Mouse (Mus musculus): ENCODE data around the gene Mad2l1. TPM values are rescaled to one million over a fixed set of nuclear protein-coding genes. Genes with fewer than 3 reads are reported as not detected.

The Mad2l1 gene
- total and polyA plus RNA-seq, 3 experiments: 63.9 to 102 (median 68.8) TPM

- TF ChIP-seq TCF12 (IDR thresholded peaks at IDR 0.05; ENCODE audit: low read depth, low read length) (no peak), CHD2 (IDR thresholded peaks at IDR 0.05; ENCODE audit: low read length) (no peak), SMC3 (IDR thresholded peaks at IDR 0.05; ENCODE audit: low read depth, low read length) (no peak), POLR2A (IDR thresholded peaks at IDR 0.05; ENCODE audit: control insufficient read depth in 1 of 2, insufficient read depth in 1 of 2, low read depth in 1 of 2, low read length in 2 of 2, poor library complexity in 1 of 2) (no peak; a peak in 1 of 4 replicates), TAL1 (IDR thresholded peaks at IDR 0.05; ENCODE audit: low read length) (no peak), MAFK (IDR thresholded peaks at IDR 0.05; ENCODE audit: borderline replicate concordance, low read depth, low read length) (no peak), MAZ (IDR thresholded peaks at IDR 0.05; ENCODE audit: low read depth, low read length) (no peak), MXI1 (IDR thresholded peaks at IDR 0.05; ENCODE audit: low read depth, low read length) (peak; percentile 38; the same call in 1 of the 2 replicates), MYB (IDR thresholded peaks at IDR 0.05; ENCODE audit: low read depth, low read length) (no peak), EP300 (IDR thresholded peaks at IDR 0.05; ENCODE audit: low read depth in 1 of 2, low read length in 2 of 2) (no peak), HCFC1 (IDR thresholded peaks at IDR 0.05; ENCODE audit: low read depth, low read length) (no peak), JUND (IDR thresholded peaks at IDR 0.05; ENCODE audit: low read depth, low read length) (no peak), ZKSCAN1 (IDR thresholded peaks at IDR 0.05; ENCODE audit: low read depth, low read length) (no peak)
Observed at GRCm38 (mm10) chr6:66535966-66536365, 776 bp downstream of the Mad2l1 start (continued).

DNA sequence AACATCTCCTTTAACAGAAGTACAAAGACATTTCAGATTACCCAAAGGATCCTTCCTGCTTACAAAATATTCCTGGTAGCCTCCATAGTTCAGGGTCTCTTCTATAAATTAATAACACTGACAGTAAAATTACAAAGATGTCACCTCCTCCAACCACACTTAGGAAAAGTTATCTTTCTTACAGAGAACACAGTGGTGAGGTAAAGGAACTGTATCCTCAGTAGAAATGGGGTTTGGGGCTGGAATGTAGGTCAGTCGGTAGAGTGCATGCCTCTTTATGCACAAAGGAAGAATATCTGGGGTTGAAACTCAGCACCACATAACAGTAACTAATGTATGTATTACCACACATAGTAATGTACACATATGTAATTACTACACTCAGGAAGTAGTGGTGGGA, 24.8 kb downstream of the Mad2l1 start, which contains the start of gene Vmn1r32:
Gene Vmn1r32, minus strand, starts transcription at position 101 of the 400 bp plus-strand sequence.
- no peak within 1 kb of the TSS for H3K27ac ChIP-seq (ENCODE audit: control insufficient read depth, low read depth, low read length)
- H3K4me1 ChIP-seq (ENCODE audit: control insufficient read depth in 1 of 2, insufficient read depth in 2 of 2, low read length in 2 of 2): no peaks in the 10 kb centered on the region
- H3K9ac ChIP-seq (ENCODE audit: control insufficient read depth, low read depth, low read length, poor library complexity, severe bottlenecking): no peak within 1 kb of the TSS
- DNase-seq (ENCODE audit: low read depth, low spot score): no peak
- H3K4me3 ChIP-seq (ENCODE audit: control insufficient read depth in 1 of 2, insufficient read depth in 1 of 2, low read depth in 2 of 2, low read length in 2 of 2): no peak within 1 kb of the TSS
- no peak for TF ChIP-seq ETS1 (IDR thresholded peaks at IDR 0.05; ENCODE audit: low read depth, low read length)
- TF ChIP-seq EP300 (IDR thresholded peaks at IDR 0.05; ENCODE audit: low read depth in 1 of 2, low read length in 2 of 2): no peak
- TF ChIP-seq TAL1 (IDR thresholded peaks at IDR 0.05; ENCODE audit: low read length): no peak
- TF ChIP-seq ZMIZ1 (IDR thresholded peaks at IDR 0.05; ENCODE audit: low read depth, low read length): no peak
- TF ChIP-seq CTCF (IDR thresholded peaks at IDR 0.05 in 2 of 3, conservative IDR thresholded peaks at IDR 0.05 in 1 of 3; ENCODE audit: control insufficient read depth in 1 of 3, insufficient read depth in 1 of 3, low read depth in 2 of 3, low read length in 3 of 3, poor library complexity in 1 of 3, severe bottlenecking in 1 of 3): no peak
- no peak for TF ChIP-seq CHD1 (IDR thresholded peaks at IDR 0.05; ENCODE audit: low read depth, low read length)
- TF ChIP-seq RAD21 (IDR thresholded peaks at IDR 0.05; ENCODE audit: low read depth, low read length): no peak
- TF ChIP-seq HCFC1 (IDR thresholded peaks at IDR 0.05; ENCODE audit: low read depth, low read length): no peak
- TF ChIP-seq E2F4 (IDR thresholded peaks at IDR 0.05; ENCODE audit: borderline replicate concordance, low read depth, low read length): no peak
- no peak for TF ChIP-seq TBP (IDR thresholded peaks at IDR 0.05; ENCODE audit: low read depth, low read length)
- H3K36me3 ChIP-seq (ENCODE audit: control insufficient read depth in 1 of 2, insufficient read depth in 2 of 2, low read length in 2 of 2): no peaks in the 10 kb centered on the region
- H3K79me2 ChIP-seq (ENCODE audit: control insufficient read depth, insufficient read depth, low read length, poor library complexity): no peaks in the 10 kb centered on the region
- H3K9me3 ChIP-seq (replicated peaks; ENCODE audit: insufficient read depth, low read length): no peaks in the 10 kb centered on the region
- H3K27me3 ChIP-seq (ENCODE audit: control insufficient read depth in 1 of 2, insufficient read depth in 2 of 2, low read length in 2 of 2): no peaks in the 10 kb centered on the region
